Mouse (Mus musculus) thymus, postnatal 36 days (tissue): ENCODE results near the gene Klhl26.
A peak's percentile ranks its signal among the peaks of the same experiment; 100 is the strongest.

Source experiments
- DNase-seq, 2 experiments: peaks; one replicate each; pipeline ENCODE4 v3.0.0; 2022; ENCODE audit warnings: mixed read lengths in 2 of 2

Gene Klhl26

DNA sequence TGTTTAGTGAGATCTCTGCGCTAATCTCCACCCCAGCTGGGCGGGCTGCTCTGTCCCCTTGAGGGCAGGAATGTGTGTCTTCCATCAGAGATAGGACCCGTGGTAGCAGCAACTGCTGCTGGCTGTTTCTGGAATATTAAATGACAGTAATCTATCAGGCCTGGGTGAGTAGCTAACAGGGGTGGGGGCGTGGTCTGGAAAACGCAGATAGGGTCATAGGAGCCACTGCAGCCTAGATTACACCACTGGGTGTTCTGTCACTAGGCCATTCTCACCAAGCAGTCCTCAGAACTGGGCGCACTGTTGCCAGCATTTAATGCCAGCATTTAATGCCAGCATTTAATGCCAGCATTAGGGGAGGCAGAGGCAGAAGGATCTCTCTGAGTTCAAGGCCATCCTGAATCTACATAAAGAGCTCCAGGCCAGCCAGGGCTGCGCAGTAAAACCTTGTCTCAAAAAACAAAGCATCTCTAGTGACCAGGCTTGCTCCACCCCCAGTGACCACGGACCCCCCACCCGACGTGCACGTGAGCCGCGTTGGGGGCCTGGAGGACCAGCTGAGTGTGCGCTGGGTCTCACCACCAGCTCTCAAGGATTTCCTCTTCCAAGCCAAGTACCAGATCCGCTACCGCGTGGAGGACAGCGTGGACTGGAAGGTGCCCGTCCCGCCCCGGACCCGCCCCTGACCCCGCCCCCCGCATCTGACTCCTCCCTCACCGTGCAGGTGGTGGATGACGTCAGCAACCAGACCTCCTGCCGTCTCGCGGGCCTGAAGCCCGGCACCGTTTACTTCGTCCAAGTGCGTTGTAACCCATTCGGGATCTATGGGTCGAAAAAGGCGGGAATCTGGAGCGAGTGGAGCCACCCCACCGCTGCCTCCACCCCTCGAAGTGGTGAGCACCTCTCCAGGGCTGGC is 23.9 kb upstream of the Klhl26 start:
- DNase-seq = peak in 1 of 2 experiments; percentile 46

DNA sequence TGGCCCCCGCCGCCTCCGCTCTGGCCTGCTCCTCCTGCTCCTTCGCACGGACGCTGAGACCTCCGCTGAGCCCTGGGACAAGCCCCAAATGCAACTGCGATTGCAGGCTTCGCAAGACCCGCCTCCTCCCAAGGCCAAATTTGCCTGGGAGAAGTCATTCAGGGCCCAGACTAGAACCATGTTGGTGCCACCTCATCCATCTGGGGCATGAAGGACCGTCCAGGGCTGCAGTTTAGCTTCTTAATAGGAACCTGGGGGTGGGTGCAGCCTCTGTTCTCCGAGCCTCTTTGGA is 18.9 kb upstream of the Klhl26 start:
- DNase-seq = no peak

DNA sequence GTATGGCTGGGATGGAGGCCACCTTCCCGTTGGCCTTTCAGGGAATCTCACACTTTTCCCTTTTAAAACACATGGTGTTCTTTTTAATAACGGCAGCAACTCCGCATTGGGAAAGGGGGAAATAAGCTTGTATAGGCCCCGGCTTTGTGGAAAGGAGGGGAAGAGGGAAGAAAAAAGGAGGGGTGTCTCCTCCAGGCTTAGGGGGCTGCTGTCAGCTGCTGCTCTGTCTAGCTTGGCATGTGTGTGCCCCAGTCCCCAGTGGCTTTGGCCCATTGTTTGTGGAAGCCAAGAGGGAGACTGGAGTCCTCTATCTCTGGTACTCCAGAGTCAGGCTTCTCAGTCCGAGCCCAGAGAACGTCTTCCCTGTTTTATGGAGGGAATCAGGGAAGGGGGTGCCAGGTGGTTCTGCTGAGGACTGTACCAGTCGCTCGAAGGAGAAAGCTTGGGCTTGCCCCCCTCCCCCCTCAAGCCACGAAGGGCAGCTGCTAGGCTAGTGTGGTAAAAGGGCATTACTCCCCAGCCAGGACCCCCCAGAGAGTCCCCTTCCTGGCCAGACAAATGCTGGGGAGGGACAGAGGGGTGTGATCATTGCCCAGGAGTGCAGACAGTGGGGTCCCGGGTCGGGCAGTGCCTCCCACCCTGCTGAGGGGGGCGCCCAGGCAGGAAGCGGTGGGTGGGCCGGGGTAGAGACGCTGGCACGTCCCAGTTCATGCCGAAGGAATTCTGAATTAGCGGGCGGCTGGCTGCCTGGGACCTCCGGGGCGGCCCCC is 18.4 kb upstream of the Klhl26 start:
- DNase-seq = no peak

DNA sequence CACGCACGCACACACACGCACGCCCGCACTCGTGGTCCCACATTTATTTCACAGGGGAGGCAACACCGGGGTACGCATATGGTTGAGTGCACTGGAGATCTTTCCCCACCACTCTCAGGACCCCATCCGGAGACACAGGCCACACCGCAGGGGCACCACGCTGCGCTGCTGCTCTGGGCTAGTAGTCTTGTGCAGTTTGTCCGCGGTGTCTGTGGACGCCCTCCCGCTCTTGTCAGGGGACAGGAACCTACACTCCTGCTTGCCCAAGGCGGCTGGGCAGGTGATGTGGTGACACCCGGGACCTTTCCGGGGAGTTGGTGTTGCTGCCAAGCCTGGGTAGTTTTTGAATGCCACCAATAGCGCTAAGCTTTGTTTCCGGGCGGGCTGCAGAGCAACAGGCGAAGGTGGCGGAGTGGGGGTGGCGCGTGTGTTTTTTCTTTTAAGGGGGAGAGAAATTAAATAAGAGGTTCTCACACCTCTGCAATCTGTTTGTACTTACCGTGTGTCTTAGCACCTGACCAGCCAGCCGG is 17.7 kb upstream of the Klhl26 start:
- no peak for DNase-seq

DNA sequence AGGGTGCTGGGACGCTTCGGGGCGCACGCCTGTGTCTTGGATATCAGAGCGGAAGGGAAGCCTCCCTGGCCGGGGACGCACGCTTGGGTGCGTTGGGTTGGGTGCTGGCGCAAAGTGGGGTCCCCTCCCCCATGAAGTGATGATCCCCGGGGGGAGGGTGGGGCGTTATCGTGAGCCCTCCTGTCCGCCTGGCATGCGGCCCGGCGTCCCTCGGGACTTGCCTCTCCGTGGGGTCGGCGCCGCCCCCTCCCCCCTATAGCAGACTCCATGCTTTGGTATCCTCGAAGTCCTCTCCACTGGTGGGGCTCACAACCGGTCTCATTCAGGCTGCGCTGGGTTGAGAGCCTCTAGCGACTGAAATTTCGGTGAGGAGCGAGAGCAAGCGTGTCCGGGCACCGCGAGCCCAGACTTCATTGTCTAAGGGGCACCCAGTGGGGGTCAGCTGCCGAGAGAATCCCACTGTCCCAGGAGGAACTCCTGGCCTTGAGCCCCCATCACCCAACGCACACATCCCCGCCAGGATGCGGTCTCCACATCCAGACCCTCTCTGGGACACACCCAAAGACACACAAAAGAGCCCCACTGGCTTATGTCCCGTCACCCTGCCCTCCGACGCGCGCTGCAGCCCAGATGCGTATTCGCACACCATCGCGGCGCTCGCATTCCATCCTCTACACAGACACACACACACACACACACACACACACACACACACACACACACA is 17.1 kb upstream of the Klhl26 start:
- DNase-seq = no peak

DNA sequence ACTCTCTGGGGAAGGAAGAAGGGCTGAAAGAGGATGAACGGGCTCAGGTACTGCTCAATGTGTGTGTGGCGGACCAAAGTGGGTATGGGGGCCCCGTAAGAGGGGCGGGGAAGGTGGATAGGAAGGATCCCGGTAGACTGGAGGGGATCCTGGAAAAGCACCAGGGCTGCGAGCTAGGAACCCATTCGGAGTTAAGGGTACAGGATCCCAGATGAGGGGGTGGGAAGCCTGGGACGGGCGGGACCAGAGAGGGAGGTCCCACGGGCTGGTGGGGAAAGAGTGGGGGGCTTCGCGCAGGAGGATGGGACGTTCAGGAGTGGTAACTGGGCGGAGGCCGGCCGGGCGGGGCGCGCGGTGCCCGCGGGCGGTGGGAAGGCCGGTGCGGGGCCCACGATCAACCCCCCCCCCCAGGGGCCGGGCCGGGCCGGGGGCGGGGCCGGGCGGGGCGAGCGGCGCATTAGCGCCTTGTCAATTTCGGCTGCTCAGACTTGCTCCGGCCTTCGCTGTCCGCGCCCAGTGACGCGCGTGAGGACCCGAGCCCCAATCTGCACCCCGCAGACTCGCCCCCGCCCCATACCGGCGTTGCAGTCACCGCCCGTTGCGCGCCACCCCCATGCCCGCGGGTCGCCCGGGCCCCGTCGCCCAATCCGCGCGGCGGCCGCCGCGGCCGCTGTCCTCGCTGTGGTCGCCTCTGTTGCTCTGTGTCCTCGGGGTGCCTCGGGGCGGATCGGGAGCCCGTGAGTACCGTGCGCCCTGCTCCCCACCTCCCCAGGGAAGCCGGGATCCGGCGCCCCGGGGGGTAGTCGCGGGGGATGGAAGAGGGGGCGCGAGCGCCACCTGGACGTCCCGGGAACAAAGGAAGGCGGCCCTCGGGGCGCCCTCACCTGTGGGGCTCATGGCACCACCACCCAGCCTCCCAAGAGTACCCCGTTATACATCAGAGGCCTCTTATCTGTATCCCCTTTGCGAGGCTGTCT is 16.2 kb upstream of the Klhl26 start, which contains the start of gene Crlf1:
Gene Crlf1, plus strand, starts transcription at position 495 of the 977 bp plus-strand sequence.
- no peak for DNase-seq

DNA sequence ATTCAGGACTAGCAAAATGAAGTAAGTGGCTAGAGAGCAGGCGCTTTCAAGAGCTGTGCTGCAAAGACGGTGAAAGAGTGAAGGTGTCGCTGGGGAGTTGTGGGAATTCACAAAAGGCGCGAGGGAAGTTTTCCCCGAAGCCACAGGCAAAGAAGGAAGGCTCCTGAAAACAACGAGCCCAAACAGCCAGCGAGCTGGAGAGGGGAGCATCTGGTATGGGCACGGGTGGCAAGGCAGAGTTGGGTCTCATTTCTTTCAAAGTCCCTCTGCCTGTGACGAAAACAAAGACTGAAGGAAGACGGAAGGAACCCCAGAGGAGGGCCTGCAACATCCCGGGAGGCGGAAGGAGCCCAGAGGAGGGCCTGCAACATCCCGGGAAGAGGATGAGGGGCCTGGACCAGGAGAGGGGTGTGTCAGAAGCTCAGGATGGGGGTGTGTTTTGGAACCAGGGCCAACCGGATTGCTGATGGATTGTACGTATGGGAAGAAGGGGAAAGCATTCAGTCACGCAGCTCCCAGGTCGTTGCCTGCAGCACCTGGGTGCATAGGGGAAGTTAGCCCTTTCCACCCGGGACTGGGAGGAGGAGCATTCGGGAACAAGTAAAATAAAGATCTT is 14.2 kb upstream of the Klhl26 start:
- no peak for DNase-seq

DNA sequence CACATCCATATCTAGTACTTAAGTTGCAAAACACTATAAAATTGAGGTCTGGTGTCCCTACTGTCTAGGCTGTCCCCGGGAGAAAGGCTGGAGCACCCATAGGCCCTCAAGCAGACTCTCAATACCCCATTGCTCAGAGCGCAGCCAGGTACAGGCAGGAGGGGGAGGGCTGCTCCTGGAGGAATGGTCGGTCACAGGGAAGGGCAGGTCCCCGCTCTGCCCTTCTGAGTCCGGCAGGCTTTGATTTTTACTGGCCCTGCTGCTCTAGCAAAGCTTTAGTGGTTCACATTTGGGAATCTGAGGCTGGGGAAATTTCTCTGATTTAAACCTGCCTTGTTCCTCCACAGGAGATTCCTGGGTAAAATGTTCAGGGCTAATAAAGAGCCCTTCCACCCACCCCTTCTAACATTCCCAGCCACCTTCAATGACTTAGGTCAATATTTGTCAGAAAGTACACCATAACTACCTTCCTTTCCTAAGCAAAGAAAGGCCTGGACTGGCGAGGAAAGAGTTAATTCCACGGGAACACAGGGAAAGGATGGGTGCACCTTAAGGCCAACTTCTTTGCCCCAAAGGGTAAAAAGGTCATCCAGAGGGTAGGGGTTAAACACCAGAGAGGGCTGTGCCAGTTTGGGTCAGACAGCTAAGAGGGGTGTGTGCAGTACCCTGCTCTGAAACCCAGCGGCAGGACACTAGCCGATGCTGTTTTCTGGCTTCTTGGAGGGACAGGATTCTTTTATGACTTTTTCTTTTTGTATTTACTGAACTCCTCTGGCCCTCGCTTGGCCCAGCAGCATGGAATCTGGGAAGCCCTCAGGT is 13.5 kb upstream of the Klhl26 start:
- DNase-seq = no peak

DNA sequence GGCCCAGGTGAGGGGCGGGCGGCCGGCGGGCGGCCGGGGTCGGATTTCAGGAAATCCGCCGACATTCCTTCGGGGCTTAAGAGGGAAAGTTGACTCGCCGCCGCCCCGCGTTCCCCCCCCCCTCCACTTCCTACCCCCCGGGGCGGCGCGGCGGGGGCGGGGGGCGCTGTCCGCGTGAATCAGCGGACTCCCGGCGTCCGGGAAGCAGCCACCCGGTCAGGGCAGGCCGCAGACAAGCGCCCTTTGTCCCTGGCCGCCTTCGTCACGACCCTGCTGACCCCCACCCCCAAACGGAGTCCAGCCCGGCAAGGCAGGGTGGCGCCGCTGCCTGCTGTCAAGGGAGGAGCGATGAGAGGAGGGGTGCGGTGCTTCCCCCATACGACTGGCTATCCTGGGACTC is 12.8 kb upstream of the Klhl26 start:
- no peak for DNase-seq

DNA sequence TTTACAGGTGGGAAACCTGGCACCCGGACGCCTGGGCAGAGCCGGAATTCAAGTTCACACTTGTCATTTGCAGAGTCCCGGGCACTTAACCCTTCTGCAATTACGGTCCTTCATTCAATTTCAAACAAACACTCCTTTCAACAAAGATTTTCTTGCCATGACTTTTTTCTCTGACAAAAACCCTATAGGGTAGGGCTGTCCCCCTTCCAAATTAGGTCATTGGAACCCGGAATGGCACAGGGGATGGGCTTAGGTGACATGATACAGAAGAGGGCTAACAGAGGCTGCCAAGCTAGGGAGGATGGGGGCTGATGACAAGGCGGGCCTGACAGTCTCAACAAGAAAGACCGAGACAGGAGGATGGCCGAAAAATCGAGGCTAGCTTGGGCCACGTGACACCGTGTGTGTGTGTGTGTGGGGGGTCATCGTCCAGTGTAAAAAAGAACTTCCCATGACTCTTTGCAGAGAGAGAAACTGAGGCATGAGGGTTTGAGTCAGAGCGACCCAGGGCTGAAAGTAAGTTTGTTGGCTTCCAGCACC is 12.2 kb upstream of the Klhl26 start:
- DNase-seq = no peak

DNA sequence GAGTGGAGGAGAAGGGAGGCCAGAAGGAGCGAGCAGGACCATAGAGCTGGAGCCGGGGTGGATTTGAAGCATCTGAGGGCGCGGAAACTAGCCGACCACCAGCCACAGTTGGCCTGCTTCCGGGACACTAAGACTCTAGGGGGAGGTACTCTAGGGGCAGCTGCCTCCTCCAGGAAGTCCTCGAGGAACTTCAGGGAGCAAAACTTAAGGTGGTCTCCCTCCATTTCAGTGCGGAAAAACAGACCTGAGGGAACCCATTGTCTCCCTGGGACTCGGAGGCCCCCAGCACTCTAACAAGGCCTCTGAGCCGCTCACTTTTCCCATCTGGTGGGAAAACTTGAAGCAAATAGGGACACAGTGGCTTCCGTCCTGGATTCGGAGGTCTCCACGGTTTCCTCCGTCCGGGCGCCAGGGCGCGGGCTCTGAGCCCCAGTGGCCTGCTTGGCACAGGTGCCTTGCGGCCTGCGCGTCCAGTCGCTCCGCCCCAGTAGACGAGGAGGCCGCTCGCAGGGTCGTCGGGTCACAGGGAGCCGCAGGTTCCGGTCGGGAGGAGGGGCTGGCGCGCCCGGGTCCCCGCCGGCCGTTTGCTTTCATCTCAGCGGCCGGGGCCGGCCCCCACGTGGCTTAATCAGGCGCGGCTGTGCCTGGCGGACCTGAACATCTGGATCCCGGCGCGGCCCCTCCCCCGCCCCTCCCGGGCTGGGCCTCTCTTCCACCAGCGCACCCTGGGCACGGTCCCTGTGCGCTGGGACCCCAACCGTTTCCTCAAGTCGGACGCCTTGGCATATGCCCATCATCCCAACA is 11.4 kb upstream of the Klhl26 start:
- DNase-seq = peak in 1 of 2 experiments; percentile 38

DNA sequence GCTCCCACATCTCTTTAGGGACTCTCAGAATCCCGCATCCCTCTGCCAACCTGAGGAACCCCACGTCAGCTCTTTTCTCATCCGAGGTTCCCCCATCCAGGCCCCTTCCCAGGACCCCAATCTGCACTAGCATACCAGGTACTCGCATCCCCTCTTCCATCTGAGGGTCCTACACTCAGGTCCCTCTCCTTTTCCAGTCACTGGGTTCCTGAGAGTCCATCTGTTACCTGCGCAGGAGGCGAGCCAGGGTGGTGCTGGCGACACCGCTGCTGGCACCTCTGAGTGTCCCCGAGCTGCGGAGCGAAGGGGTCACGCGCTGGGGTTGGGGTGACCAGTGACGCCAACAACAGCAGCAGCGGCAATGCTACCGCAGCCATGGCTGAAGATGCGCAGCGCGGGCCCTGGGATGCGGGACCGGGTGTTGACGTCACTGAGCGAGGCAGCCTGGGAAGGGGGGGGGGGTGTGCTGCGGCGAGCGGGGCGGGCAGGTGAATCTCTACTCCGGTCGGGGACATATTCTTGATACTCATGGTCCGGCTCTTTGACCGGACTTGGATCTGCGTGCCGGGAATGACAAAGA is 10.3 kb upstream of the Klhl26 start, which contains the start of gene Tmem59l:
Gene Tmem59l, minus strand, starts transcription at position 418 of the 580 bp plus-strand sequence.
- DNase-seq = no peak

DNA sequence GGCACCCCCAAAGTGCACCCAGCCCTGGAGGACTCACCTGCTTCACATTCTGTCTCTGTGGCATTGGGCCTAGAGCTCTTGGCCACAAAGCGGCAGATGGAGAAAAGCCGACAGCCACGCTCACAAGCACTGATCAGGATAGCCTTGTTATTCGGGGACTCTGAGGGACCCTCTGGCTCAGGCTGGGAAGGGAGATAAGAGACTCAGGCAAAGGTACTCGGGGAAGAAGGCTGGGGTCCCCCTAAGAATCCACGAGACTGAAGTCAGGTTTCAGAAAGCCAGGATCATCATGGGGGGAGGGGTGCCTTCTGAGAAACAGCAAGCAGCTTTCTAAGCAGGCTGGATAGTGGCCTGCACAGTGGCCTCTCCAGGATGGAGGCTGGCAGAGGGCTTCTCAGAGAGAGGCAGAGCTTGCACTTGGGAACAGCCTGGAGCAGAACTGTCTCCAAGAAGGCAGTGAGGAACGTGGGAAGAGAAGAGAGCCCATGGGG is 9.5 kb upstream of the Klhl26 start:
- no peak for DNase-seq

DNA sequence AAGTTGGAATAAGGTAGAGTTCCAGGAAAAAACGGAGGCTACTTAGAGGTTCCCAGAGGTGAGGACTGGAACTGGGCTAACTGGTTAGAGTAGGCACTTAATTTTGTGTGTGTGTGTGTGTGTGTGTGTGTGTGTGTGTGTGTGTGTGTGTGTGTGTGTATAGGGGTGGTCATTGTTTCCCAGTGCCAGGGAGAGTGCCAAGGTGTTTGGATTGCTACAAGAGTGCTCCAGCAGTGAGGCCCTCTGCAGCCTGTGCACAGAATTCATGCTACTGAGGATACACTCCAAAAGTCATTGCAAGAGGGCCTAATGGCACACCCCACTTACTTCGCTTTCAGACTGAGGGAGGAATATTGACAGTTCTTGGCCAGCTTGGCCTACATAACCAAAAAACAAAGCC is 6.2 kb upstream of the Klhl26 start:
- DNase-seq = no peak

DNA sequence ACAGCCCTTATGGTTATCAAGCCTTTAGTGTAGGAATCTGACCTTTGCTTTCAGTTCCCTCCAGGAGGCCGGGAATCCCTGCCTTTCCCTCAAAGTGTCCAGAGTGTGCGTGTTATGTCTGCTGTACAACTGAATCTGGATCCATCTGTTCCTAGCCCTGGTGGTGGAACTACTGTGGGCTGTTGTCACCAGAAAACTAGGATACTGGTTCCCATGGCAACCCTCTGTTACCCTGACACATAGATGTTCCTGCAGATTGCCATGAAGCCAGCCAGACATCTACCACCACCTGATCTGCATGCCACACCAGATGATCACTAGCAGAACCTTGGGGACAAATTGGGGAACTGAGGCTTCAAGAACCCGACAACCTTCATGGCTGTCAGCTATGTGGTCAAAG is 5.1 kb upstream of the Klhl26 start:
- no peak for DNase-seq

DNA sequence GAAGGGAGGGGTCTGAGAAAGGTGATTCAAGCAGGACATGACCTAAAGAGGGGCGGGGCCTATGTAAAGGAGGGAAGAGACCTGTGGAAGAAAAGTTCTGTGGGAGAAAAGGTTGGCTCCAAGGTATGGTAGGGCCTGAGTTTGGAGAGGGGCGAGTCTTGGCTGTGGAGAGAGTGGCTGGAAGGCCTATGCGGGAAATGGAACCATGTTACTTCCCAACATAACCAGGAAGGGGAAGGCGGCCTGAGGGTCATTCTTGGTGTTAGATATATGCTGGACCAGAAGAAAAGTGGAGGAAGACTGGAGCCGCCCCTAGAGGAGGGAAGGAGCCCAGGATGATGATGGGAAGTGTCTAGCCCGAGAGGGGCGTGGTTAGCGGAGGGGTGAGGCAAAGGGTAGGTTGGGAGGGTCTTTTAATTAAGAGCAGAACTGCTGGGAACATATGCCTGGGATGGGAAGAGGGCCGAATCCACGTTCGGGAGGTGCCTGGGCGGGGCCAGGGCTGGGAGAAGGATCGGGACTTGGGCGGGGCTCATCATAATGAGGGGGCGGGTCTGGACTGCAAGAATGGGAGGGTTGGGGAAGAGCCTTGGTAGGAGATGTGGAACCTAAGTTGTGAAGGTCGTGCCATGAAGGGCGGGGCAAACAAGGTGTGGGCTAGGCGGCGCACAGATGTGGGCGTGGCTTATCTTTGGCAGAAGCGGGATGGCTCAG is 658 bp upstream of the Klhl26 start:
- DNase-seq = peak in 1 of 2 experiments; percentile 33

DNA sequence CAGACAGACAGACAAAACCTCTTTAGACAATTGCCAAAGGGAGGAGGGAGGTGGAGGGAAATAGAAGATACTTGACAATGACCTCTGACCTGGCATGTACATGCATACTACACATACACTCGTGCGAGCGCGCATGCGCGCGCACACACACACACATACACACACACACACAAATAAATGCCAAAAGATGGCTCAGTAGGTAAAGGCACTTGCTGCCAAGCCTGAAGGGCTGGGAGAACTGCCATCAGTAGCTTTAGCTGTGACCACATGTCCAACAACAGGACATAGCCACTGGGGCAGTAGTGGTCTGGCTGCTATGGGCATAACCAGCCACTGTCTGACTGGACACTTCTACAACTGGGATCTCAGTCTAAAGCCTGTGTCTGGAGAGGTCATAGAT is 4.9 kb downstream of the Klhl26 start:
- no peak for DNase-seq

DNA sequence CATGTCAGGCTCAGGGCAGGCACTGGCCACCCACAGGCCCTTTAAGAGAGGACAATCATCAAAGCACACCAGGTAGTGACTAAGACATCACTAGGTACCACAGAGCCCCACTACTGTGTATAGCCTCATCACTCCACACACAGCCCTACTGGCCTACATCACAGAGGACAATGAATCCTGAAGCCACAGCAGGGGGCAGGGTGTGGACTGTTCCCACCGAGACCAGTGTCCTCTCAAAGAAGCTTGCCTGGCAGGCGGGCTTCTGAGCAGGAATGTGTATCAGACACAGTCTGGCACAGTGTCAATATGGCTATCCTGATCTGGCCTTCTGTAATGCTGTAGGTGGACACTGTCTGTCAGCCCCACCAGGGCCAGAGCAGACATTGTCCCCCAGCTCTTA is 6.8 kb downstream of the Klhl26 start:
- DNase-seq = no peak
